Mouse (Mus musculus) liver, adult 2 months (tissue): Measurements from ENCODE around the gene Zfp869. TPM values are rescaled to one million over a fixed set of nuclear protein-coding genes. Genes with fewer than 3 reads are reported as not detected.

ENCODE experiments used
- DNase-seq: peaks from one replicate; pipeline ENCODE4 v3.0.0-alpha.2; 2011; ENCODE audit warnings: low read depth, low spot score; ENCODE audit errors: extremely low read depth
- H3K27ac ChIP-seq: fragments of 200-500 bp; replicated peaks from 2 replicates; pipeline ENCODE4 v1.5.1; 2012; ENCODE audit warnings: low read depth, mild to moderate bottlenecking, control low read depth, inconsistent platforms, low read length; ENCODE audit not compliant: insufficient read depth
- H3K27me3 ChIP-seq: fragments of 200-500 bp; 2 replicates; pipeline ENCODE4 v1.6.1; 2012; ENCODE audit warnings: mild to moderate bottlenecking, moderate library complexity, low read length, inconsistent platforms; ENCODE audit not compliant: control insufficient read depth, insufficient read depth
- H3K36me3 ChIP-seq: fragments of 200-500 bp; 2 replicates; pipeline ENCODE4 v1.6.1; 2012; ENCODE audit warnings: low read length, inconsistent platforms; ENCODE audit not compliant: control insufficient read depth, insufficient read depth
- H3K4me1 ChIP-seq: fragments of 200-500 bp; 2 replicates; pipeline ENCODE4 v1.6.1; 2011; ENCODE audit warnings: low read length; ENCODE audit not compliant: control insufficient read depth, insufficient read depth
- H3K4me3 ChIP-seq: fragments of 200-500 bp; 2 replicates; pipeline ENCODE4 v1.5.1; 2011; ENCODE audit warnings: low read depth, mild to moderate bottlenecking, control low read depth, low read length, moderate library complexity; ENCODE audit not compliant: insufficient read depth
- H3K79me2 ChIP-seq: fragments of 200-500 bp; 2 replicates; pipeline ENCODE4 v1.6.1; 2012; ENCODE audit warnings: inconsistent platforms, mild to moderate bottlenecking, low read length, moderate library complexity; ENCODE audit not compliant: control insufficient read depth, insufficient read depth
- H3K9ac ChIP-seq: fragments of 200-500 bp; 2 replicates; pipeline ENCODE4 v1.6.1; 2012; ENCODE audit warnings: low read depth, mild to moderate bottlenecking, control low read depth, inconsistent platforms, low read length
- CTCF ChIP-seq: fragments of 200-500 bp; IDR thresholded peaks from 2 replicates; pipeline ENCODE4 v1.5.1; 2011; ENCODE audit warnings: low read depth, low read length, control low read depth
- POLR2A ChIP-seq: fragments of 200-500 bp; IDR thresholded peaks from 2 replicates; pipeline ENCODE4 v1.6.1; 2011; ENCODE audit warnings: low read length, control low read depth; ENCODE audit not compliant: insufficient read depth; ENCODE audit errors: extremely low read depth
- polyA plus RNA-seq: library from polyadenylated mRNA; depleted of rRNA; stranded (reverse); fragments of >200 nt; gene quantifications from 2 replicates; pipeline ENCODE4 v1.2.3, GENCODE M21; 2012; rRNA removed
- total RNA-seq: library from RNA; depleted of rRNA; stranded (reverse); fragments of >200 nt; gene quantifications from 2 replicates; pipeline ENCODE4 v1.2.3, GENCODE M21; 2014; rRNA removed

Zfp869 gene
- total and polyA plus RNA-seq, 2 experiments = 1.8 to 17.4 TPM

DNA sequence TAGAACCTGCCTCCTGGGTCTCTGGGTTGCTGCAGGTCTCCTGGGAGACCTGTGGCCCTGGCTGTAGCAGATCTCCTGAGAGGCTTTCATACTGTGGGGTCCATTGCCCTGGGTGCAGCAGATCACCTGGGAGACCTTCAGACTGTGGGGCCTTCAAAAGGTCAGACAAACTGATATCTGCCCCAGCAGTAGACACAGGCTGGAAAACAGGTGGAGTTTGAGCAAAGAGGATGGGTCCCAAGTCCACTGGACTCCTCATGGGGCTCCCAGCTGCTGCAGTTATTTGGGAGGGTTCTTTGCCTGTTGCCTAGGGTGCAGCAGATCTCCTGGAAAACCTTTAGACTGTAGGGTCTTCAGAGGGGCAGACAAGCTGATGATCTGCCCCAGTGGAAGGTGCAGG is 49.2 kb downstream of the Zfp869 start:
- no peaks in the 10 kb centered on the region for H3K79me2 ChIP-seq
- H3K36me3 ChIP-seq = peaks cover 23% of the 10 kb centered on the region
- DNase-seq = no peak
- TF ChIP-seq CTCF = no peak
- TF ChIP-seq POLR2A = no peak
- no peak overlapping the region for H3K9ac ChIP-seq
- no peak overlapping the region for H3K27ac ChIP-seq
- no peaks in the 10 kb centered on the region for H3K4me1 ChIP-seq
- H3K27me3 ChIP-seq = no peaks in the 10 kb centered on the region; the same call in 1 of the 2 replicates
- H3K4me3 ChIP-seq = no peak overlapping the region

Other genes with a start within 250 kb of the Zfp869 start
- gene Gm7697, start 187.7 kb downstream of the Zfp869 start, total RNA-seq = not detected in 2 replicates
- not detected in 2 replicates for gene Gm7697, start 187.7 kb downstream of the Zfp869 start, polyA plus RNA-seq
- 7.4 and 7.7 TPM in 2 replicates for gene Zfp868, start 85.2 kb downstream of the Zfp869 start, total RNA-seq
- 1.7 and 2.1 TPM in 2 replicates for gene Zfp868, start 85.2 kb downstream of the Zfp869 start, polyA plus RNA-seq
- 1.8 and 2.0 TPM in 2 replicates for gene Zfp964, start 56.2 kb downstream of the Zfp869 start, total RNA-seq
- gene Zfp964, start 56.2 kb downstream of the Zfp869 start, polyA plus RNA-seq = 0.30 and 0.31 TPM in 2 replicates
- 4.0 and 4.1 TPM in 2 replicates for gene Zfp963, start 39.2 kb upstream of the Zfp869 start, total RNA-seq
- 1.4 and 1.7 TPM in 2 replicates for gene Zfp963, start 39.2 kb upstream of the Zfp869 start, polyA plus RNA-seq
- gene Gm20422, start 64.2 kb upstream of the Zfp869 start, total RNA-seq = not detected in 2 replicates
- not detected in 2 replicates for gene Gm20422, start 64.2 kb upstream of the Zfp869 start, polyA plus RNA-seq
- 19.4 and 29.1 TPM in 2 replicates for gene Atp13a1, start 80.4 kb upstream of the Zfp869 start, total RNA-seq
- 42.6 and 60.1 TPM in 2 replicates for gene Atp13a1, start 80.4 kb upstream of the Zfp869 start, polyA plus RNA-seq
- 13.1 and 13.2 TPM in 2 replicates for gene Zfp866, start 80.5 kb upstream of the Zfp869 start, total RNA-seq
- 3.3 and 4.6 TPM in 2 replicates for gene Zfp866, start 80.5 kb upstream of the Zfp869 start, polyA plus RNA-seq
- gene Gmip, start 98.0 kb upstream of the Zfp869 start, total RNA-seq = 2.2 and 4.2 TPM in 2 replicates
- gene Gmip, start 98.0 kb upstream of the Zfp869 start, polyA plus RNA-seq = 6.5 and 12.6 TPM in 2 replicates
- gene Lpar2, start 111.7 kb upstream of the Zfp869 start, total RNA-seq = 0.18 and 0.40 TPM in 2 replicates
- 0.21 and 0.77 TPM in 2 replicates for gene Lpar2, start 111.7 kb upstream of the Zfp869 start, polyA plus RNA-seq
- 0.20 and 0.46 TPM in 2 replicates for gene Pbx4, start 121.8 kb upstream of the Zfp869 start, total RNA-seq
- 0.65 and 1.7 TPM in 2 replicates for gene Pbx4, start 121.8 kb upstream of the Zfp869 start, polyA plus RNA-seq
- under 0.01 TPM in 1 of 2 replicates, not detected in the other for gene Cilp2, start 177.0 kb upstream of the Zfp869 start, total RNA-seq
- gene Cilp2, start 177.0 kb upstream of the Zfp869 start, polyA plus RNA-seq = 0.01 and 0.05 TPM in 2 replicates
- gene Tssk6, start 191.5 kb upstream of the Zfp869 start, total RNA-seq = not detected in 2 replicates
- 0.09 TPM in 1 of 2 replicates, not detected in the other for gene Tssk6, start 191.5 kb upstream of the Zfp869 start, polyA plus RNA-seq
- 132 and 141 TPM in 2 replicates for gene Ndufa13, start 191.8 kb upstream of the Zfp869 start, total RNA-seq
- 206 and 221 TPM in 2 replicates for gene Ndufa13, start 191.8 kb upstream of the Zfp869 start, polyA plus RNA-seq
- gene Yjefn3, start 192.0 kb upstream of the Zfp869 start, total RNA-seq = 0.20 and 0.83 TPM in 2 replicates
- gene Yjefn3, start 192.0 kb upstream of the Zfp869 start, polyA plus RNA-seq = 1.4 and 2.0 TPM in 2 replicates